Mouse (Mus musculus) C2C12 (cell line): Measurements from ENCODE around the gene Cyp2s1.

Experiments
- CTCF ChIP-seq: IDR thresholded peaks from one replicate; pipeline ENCODE4 v1.5.1; 2011; ENCODE audit not compliant: control insufficient read depth, insufficient read depth, insufficient read length
- USF1 ChIP-seq: IDR thresholded peaks from one replicate; pipeline ENCODE4 v1.6.1; 2011; ENCODE audit warnings: low read depth, mild to moderate bottlenecking, control low read depth, moderate library complexity

DNA sequence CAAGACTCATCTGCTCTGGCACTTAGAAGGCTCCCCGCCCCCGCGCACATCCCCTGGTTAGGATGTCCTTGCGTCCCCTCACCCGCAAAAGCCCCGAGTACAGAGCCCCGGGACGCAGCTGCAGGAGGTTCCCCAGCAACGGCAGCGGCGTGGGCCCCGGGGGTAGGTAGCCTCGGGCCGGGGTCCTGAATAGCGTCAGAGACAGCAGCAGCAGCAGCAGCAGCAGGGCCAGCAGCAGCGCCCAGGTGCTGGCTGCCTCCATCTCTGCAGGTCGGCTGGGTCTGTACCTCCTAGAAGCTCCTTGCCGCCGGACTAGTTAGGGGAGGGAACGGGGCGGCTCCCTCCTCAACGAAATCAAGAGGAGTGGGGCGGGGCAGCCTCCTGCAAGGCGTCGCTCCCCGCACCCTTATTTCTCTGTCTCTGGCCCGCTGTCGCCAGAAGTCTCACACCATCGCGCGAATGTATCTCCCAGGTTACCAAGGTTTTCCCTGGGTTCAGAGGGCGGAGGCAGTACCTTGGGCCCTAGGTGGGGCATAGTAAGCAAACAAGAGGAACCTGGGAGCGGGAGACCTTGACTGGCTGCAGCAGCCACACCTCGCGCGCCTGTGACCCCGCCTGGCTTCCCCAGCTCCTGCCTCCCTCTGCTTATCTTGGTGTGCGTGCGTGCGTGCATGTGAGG is at the start of gene Cyp2s1:
- TF ChIP-seq CTCF (no peak), USF1 (no peak)
